Mouse (Mus musculus) liver, embryonic 14.5 days (tissue): ENCODE measurements around the gene Cdh23.

Source experiments
- CTCF ChIP-seq: IDR thresholded peaks from 2 replicates; pipeline ENCODE4 v1.5.1; 2016; ENCODE audit warnings: antibody characterized with exemption, low read depth, control low read depth
- EP300 ChIP-seq: IDR thresholded peaks from 2 replicates; pipeline ENCODE4 v1.6.1; 2016; ENCODE audit warnings: antibody characterized with exemption, low read depth

- TF ChIP-seq CTCF (no peak), EP300 (no peak)
Observed at GRCm38 (mm10) chr10:60341528-60341927, 354.8 kb downstream of the Cdh23 start.
